Comparison of ENCODE assay signal across 8 mouse cellular contexts in the genomic region with DNA sequence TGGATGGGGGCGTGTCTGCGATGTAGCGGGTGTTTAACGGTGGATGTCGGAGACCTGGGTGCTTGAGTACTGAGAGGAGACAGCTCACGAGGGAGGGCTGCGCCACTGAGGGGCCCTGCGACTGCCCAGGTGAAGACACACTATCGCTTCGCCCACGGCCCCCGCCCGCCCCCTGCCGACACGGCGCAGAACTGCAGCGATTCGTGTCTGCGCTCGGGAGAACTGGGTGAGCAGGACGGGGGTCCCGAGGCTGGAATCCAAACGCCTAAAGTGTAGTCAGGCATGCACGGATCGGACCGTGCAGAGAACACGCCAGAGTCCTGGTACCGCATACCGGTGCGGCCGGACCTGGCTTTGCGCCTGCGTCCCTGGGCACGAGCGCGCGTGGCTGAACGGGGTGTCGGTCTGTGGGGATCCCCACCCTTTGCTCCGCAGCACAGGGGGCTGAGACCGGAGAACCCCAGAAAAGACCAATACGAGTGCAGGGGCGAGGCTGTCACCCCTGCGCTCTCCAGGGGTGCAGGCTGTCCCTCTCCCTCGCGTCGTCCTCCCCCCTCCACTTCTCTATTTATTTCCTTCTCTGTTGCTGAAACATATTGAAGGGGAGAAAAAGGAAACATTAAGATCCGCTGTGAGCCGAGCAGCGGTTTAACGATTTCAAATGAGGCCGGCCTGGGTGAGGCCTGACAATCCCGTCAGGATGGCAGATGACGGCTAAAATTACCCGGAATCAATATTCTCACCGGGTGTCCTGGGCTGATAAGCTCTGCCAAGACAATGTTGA. TPM values are rescaled to one million over a fixed set of nuclear protein-coding genes. Genes with fewer than 3 reads are reported as not detected.
A peak's percentile ranks its signal among the peaks of the same experiment; 100 is the strongest.
DNase-seq lines count a peak whose midpoint lies in the region; ATAC-seq and TF ChIP-seq lines count a peak whose summit lies in the region.

No protein-coding gene starts in this region.

- no peaks in the 10 kb centered on the region for H3K27me3 ChIP-seq in cerebellum, adult 2 months (ENCODE audit: control insufficient read depth, insufficient read depth, low read length)
- H3K27me3 ChIP-seq in forebrain, embryonic 15.5 days = peaks cover 67% of the 10 kb centered on the region
- peaks cover 39% of the 10 kb centered on the region for H3K27me3 ChIP-seq in hindbrain, embryonic 16.5 days (replicated peaks; ENCODE audit: control insufficient read depth, insufficient read depth, low read length)
- peaks cover 33% of the 10 kb centered on the region for H3K27me3 ChIP-seq in liver, embryonic 11.5 days (replicated peaks; ENCODE audit: control insufficient read depth, insufficient read depth, low read length)
- H3K27me3 ChIP-seq in midbrain, postnatal 0 days (ENCODE audit: insufficient read depth, low read length) = peaks cover 50% of the 10 kb centered on the region

- TF ChIP-seq POLR2A in cerebellum, adult 2 months (IDR thresholded peaks at IDR 0.05; ENCODE audit: borderline replicate concordance, insufficient read depth, low read length) = no peak

- TF ChIP-seq CTCF in cerebellum, adult 2 months (IDR thresholded peaks at IDR 0.05; ENCODE audit: borderline replicate concordance, insufficient read depth, low read depth, low read length) = peak; percentile 80
- TF ChIP-seq CTCF in midbrain, postnatal 0 days (IDR thresholded peaks at IDR 0.05) = peak; percentile 84

- H3K4me2 ChIP-seq in forebrain, embryonic 15.5 days (replicated peaks) = peak overlapping the region; percentile 75
- peak overlapping the region; percentile 88 for H3K4me2 ChIP-seq in hindbrain, embryonic 16.5 days (ENCODE audit: low read length)
- peak overlapping the region; percentile 81 for H3K4me2 ChIP-seq in liver, embryonic 11.5 days
- peak overlapping the region; percentile 88 for H3K4me2 ChIP-seq in midbrain, postnatal 0 days (ENCODE audit: low read depth, low read length, poor library complexity, severe bottlenecking)

- no peaks in the 10 kb centered on the region for H3K4me1 ChIP-seq in cerebellum, adult 2 months (ENCODE audit: control insufficient read depth, insufficient read depth, low read length)
- H3K4me1 ChIP-seq in forebrain, embryonic 15.5 days = peaks cover 8% of the 10 kb centered on the region
- peaks cover 8% of the 10 kb centered on the region for H3K4me1 ChIP-seq in hindbrain, embryonic 16.5 days (ENCODE audit: control insufficient read depth, insufficient read depth, low read depth, low read length)
- H3K4me1 ChIP-seq in liver, embryonic 11.5 days (replicated peaks; ENCODE audit: control insufficient read depth, insufficient read depth, low read length) = peaks cover 3% of the 10 kb centered on the region; the same call in 1 of the 2 replicates
- H3K4me1 ChIP-seq in midbrain, postnatal 0 days (ENCODE audit: insufficient read depth, low read length) = peaks cover 4% of the 10 kb centered on the region; the same call in 1 of the 2 replicates

- H3K9ac ChIP-seq in forebrain, embryonic 15.5 days (replicated peaks) = peak overlapping the region; percentile 42
- H3K9ac ChIP-seq in hindbrain, embryonic 16.5 days (ENCODE audit: low read depth, low read length) = peak overlapping the region; percentile 62
- H3K9ac ChIP-seq in liver, embryonic 11.5 days (ENCODE audit: low read depth, low read length) = peak overlapping the region; percentile 38; the same call in 1 of the 2 replicates
- H3K9ac ChIP-seq in midbrain, postnatal 0 days (replicated peaks; ENCODE audit: low read length, poor library complexity, severe bottlenecking) = peak overlapping the region; percentile 55

- H3K4me3 ChIP-seq in cerebellum, adult 2 months (replicated peaks; ENCODE audit: insufficient read depth, low read depth, low read length) = peak overlapping the region; percentile 54
- H3K4me3 ChIP-seq in forebrain, embryonic 15.5 days = peak overlapping the region; percentile 42
- peak overlapping the region; percentile 47 for H3K4me3 ChIP-seq in hindbrain, embryonic 16.5 days (ENCODE audit: low read length)
- peak overlapping the region; percentile 43 for H3K4me3 ChIP-seq in liver, embryonic 11.5 days (ENCODE audit: low read depth, low read length)
- H3K4me3 ChIP-seq in midbrain, postnatal 0 days (ENCODE audit: low read depth, low read length) = peak overlapping the region; percentile 49

- H3K9me3 ChIP-seq in forebrain, embryonic 15.5 days = no peaks in the 10 kb centered on the region
- H3K9me3 ChIP-seq in hindbrain, embryonic 16.5 days (ENCODE audit: control insufficient read depth, low read length) = no peaks in the 10 kb centered on the region
- no peaks in the 10 kb centered on the region for H3K9me3 ChIP-seq in liver, embryonic 11.5 days (ENCODE audit: control insufficient read depth, low read length)
- H3K9me3 ChIP-seq in midbrain, postnatal 0 days (ENCODE audit: low read length) = no peaks in the 10 kb centered on the region

- 3% methylated on average over 56 of the region's 56 CpGs for WGBS in cerebellum, adult 2 months
- WGBS in forebrain, embryonic 15.5 days = 5% methylated on average over 56 of the region's 56 CpGs
- 5% methylated on average over 56 of the region's 56 CpGs for WGBS in hindbrain, embryonic 16.5 days
- 5% methylated on average over 55 of the region's 56 CpGs for WGBS in liver, embryonic 11.5 days
- 3% methylated on average over 53 of the region's 56 CpGs for WGBS in midbrain, postnatal 0 days

- peak; percentile 50 for DNase-seq in right cerebral cortex, postnatal 14 days
- DNase-seq in right cerebral cortex, adult 18-20 months = no peak
- DNase-seq in cerebellum, adult 2 months = peak; percentile 47 to 74
- DNase-seq in liver, embryonic 11.5 days (ENCODE audit: low spot score) = peak; percentile 72
- DNase-seq in midbrain, postnatal 0 days (ENCODE audit: low spot score) = peak; percentile 26
- DNase-seq in testis, postnatal 10 days (ENCODE audit: low spot score) = peak; percentile 79

- peak; percentile 64 for ATAC-seq in forebrain, embryonic 15.5 days (replicated peaks)
- peak; percentile 62 for ATAC-seq in hindbrain, embryonic 16.5 days
- ATAC-seq in liver, embryonic 11.5 days (replicated peaks; ENCODE audit: low FRiP score) = peak; percentile 54; the same call in 1 of the 2 replicates
- ATAC-seq in midbrain, postnatal 0 days (ENCODE audit: low FRiP score) = peak; percentile 52; the same call in 1 of the 2 replicates

- no peak overlapping the region for H3K27ac ChIP-seq in cerebellum, adult 2 months (ENCODE audit: insufficient read depth, low read length)
- no peak overlapping the region for H3K27ac ChIP-seq in forebrain, embryonic 15.5 days (replicated peaks)
- no peak overlapping the region for H3K27ac ChIP-seq in hindbrain, embryonic 16.5 days (ENCODE audit: low read depth, low read length)
- H3K27ac ChIP-seq in liver, embryonic 11.5 days (ENCODE audit: low read depth, low read length) = no peak overlapping the region
- H3K27ac ChIP-seq in midbrain, postnatal 0 days (ENCODE audit: low read depth, low read length) = no peak overlapping the region

- H3K36me3 ChIP-seq in forebrain, embryonic 15.5 days = no peaks in the 10 kb centered on the region
- no peaks in the 10 kb centered on the region for H3K36me3 ChIP-seq in hindbrain, embryonic 16.5 days (ENCODE audit: control insufficient read depth, insufficient read depth, low read length)
- no peaks in the 10 kb centered on the region for H3K36me3 ChIP-seq in liver, embryonic 11.5 days (ENCODE audit: control insufficient read depth, insufficient read depth, low read length)
- no peaks in the 10 kb centered on the region for H3K36me3 ChIP-seq in midbrain, postnatal 0 days (ENCODE audit: insufficient read depth, low read length)

RNA-seq across cellular contexts. Expression of a gene that starts 9.3 kb away (rescaled TPM):
- 0.14 and 0.33 TPM in 2 replicates for polyA plus RNA-seq in cerebellum, adult 2 months (2012; rRNA removed)
- polyA plus RNA-seq in forebrain, embryonic 15.5 days (2015; fragmentation: Nextera tagmentation; extraction: Ambion mirVana) = not detected in 2 replicates
- 0.47 TPM in 1 of 2 replicates, not detected in the other for polyA plus RNA-seq in hindbrain, embryonic 16.5 days (2015; fragmentation: Nextera tagmentation; extraction: Ambion mirVana)
- polyA plus RNA-seq in liver, embryonic 11.5 days (2014; fragmentation: Nextera tagmentation; extraction: Ambion mirVana) = not detected in 2 replicates
- total RNA-seq in midbrain, postnatal 0 days (2014; rRNA removed) = 0.60 and 1.0 TPM in 2 replicates
- polyA plus RNA-seq in midbrain, postnatal 0 days (2015; fragmentation: Nextera tagmentation; extraction: Ambion mirVana) = 0.18 TPM in 1 of 2 replicates, not detected in the other
